Mouse (Mus musculus) liver, embryonic 11.5 days (tissue): Measurements from ENCODE around the gene Nagpa. TPM values are rescaled to one million over a fixed set of nuclear protein-coding genes. Genes with fewer than 3 reads are reported as not detected.

Experiments used
- ATAC-seq: fragments of 200-750 bp; cut with Nextera tagmentation; replicated peaks from 2 replicates; pipeline ENCODE4 v1.8.0; 2017; ENCODE audit warnings: moderate number of reproducible peaks, mild to moderate bottlenecking, moderate TSS enrichment, moderate library complexity; ENCODE audit not compliant: low FRiP score
- DNase-seq: peaks from one replicate; pipeline ENCODE4 v3.0.0-alpha.2; 2017; ENCODE audit warnings: low spot score
- H3K27ac ChIP-seq: fragments of 300-500 bp; sonication (generic); 2 replicates; pipeline ENCODE4 v1.5.1; 2014; ENCODE audit warnings: mild to moderate bottlenecking, low read depth, low read length, control low read depth
- H3K27me3 ChIP-seq: fragments of 300-500 bp; sonication (generic); replicated peaks from 2 replicates; pipeline ENCODE4 v1.6.1; 2014; ENCODE audit warnings: low read length, mixed read lengths; ENCODE audit not compliant: control insufficient read depth, insufficient read depth
- H3K36me3 ChIP-seq: fragments of 300-500 bp; sonication (generic); 2 replicates; pipeline ENCODE4 v1.6.1; 2014; ENCODE audit warnings: mild to moderate bottlenecking, low read length, moderate library complexity, mixed read lengths; ENCODE audit not compliant: control insufficient read depth, insufficient read depth
- H3K4me1 ChIP-seq: fragments of 300-500 bp; sonication (generic); replicated peaks from 2 replicates; pipeline ENCODE4 v1.6.1; 2014; ENCODE audit warnings: low read length, mixed read lengths; ENCODE audit not compliant: control insufficient read depth, insufficient read depth
- H3K4me2 ChIP-seq: fragments of 300-500 bp; sonication (generic); 2 replicates; pipeline ENCODE4 v1.6.1; 2014; ENCODE audit warnings: mild to moderate bottlenecking, control low read depth, moderate library complexity
- H3K4me3 ChIP-seq: fragments of 300-500 bp; sonication (generic); 2 replicates; pipeline ENCODE4 v1.5.1; 2014; ENCODE audit warnings: low read depth, low read length, control low read depth
- H3K9ac ChIP-seq: fragments of 300-500 bp; sonication (generic); 2 replicates; pipeline ENCODE4 v1.6.1; 2014; ENCODE audit warnings: low read depth, low read length, control low read depth
- H3K9me3 ChIP-seq: fragments of 300-500 bp; sonication (generic); 2 replicates; pipeline ENCODE4 v1.6.1; 2016; ENCODE audit warnings: low read length, inconsistent platforms, mixed read lengths; ENCODE audit not compliant: control insufficient read depth
- WGBS: fragments of 180-500 bp; shearing (Covaris S2); extraction: QIAGEN DNeasy Blood & Tissue Kit; methylation state at CpG from one replicate; pipeline ENCODE4 v1.1.7; 2014; 5-methylcytosine and 5-hydroxymethylcytosine counted together
- polyA plus RNA-seq: library from polyadenylated mRNA; unstranded; fragments of >200 nt; fragmentation: Nextera tagmentation; extraction: Ambion mirVana; gene quantifications from 2 replicates; pipeline ENCODE4 v1.2.1, GENCODE M21; 2014

Gene Nagpa
- polyA plus RNA-seq, 1 experiment from 2014 or later = 29.2 TPM

- no peak for ATAC-seq
- H3K36me3 ChIP-seq = no peaks in the 10 kb centered on the region
- no peak overlapping the region for H3K27ac ChIP-seq
- 48% methylated on average over 2 of the region's 2 CpGs for WGBS
- no peak overlapping the region for H3K4me2 ChIP-seq
- no peaks in the 10 kb centered on the region for H3K9me3 ChIP-seq
- H3K9ac ChIP-seq = no peak overlapping the region
- H3K4me3 ChIP-seq = no peak overlapping the region
- H3K4me1 ChIP-seq = no peaks in the 10 kb centered on the region
- DNase-seq = no peak
- no peaks in the 10 kb centered on the region for H3K27me3 ChIP-seq
Measured at GRCm38 (mm10) chr16:5210365-5210764, 6.6 kb upstream of the Nagpa start.

GRCm38 (mm10) chr16:5206051-5206450, 2.2 kb upstream of the Nagpa start:
- Histone ChIP-seq H3K9me3 (no peaks in the 10 kb centered on the region), H3K4me2 (no peak overlapping the region), H3K27me3 (no peaks in the 10 kb centered on the region), H3K27ac (no peak overlapping the region), H3K9ac (no peak overlapping the region), H3K4me3 (no peak overlapping the region), H3K4me1 (no peaks in the 10 kb centered on the region; the same call in 1 of the 2 replicates), H3K36me3 (0 out of 2 replicates have a peak, but pooled peaks cover 3% of the 10 kb centered on the region)
- ATAC-seq (no peak), DNase-seq (no peak)
- WGBS = 71% methylated on average over 5 of the region's 5 CpGs

GRCm38 (mm10) chr16:5205431-5205970, 1.7 kb upstream of the Nagpa start:
- Histone ChIP-seq H3K36me3 (0 out of 2 replicates have a peak, but pooled peaks cover 3% of the 10 kb centered on the region), H3K4me1 (no peaks in the 10 kb centered on the region; the same call in 1 of the 2 replicates), H3K4me3 (no peak overlapping the region), H3K4me2 (no peak overlapping the region), H3K27ac (no peak overlapping the region), H3K27me3 (no peaks in the 10 kb centered on the region), H3K9ac (no peak overlapping the region), H3K9me3 (no peaks in the 10 kb centered on the region)
- ATAC-seq = no peak
- DNase-seq = no peak
- WGBS = 81% methylated on average over 5 of the region's 5 CpGs

GRCm38 (mm10) chr16:5203200-5203599, 612 bp downstream of the Nagpa start:
- peak overlapping the region; percentile 30 for H3K27ac ChIP-seq
- ATAC-seq (peak; percentile 57; the same call in 1 of the 2 replicates), DNase-seq (peak; percentile 43)
- peak overlapping the region; percentile 90 for H3K4me3 ChIP-seq
- peak overlapping the region; percentile 74 for H3K9ac ChIP-seq
- 1% methylated on average over 36 of the region's 36 CpGs for WGBS
- H3K27me3 ChIP-seq = no peaks in the 10 kb centered on the region
- H3K36me3 ChIP-seq = peaks cover 12% of the 10 kb centered on the region; the same call in 1 of the 2 replicates
- H3K9me3 ChIP-seq = no peaks in the 10 kb centered on the region
- H3K4me1 ChIP-seq = no peaks in the 10 kb centered on the region; the same call in 1 of the 2 replicates
- H3K4me2 ChIP-seq = peak overlapping the region; percentile 96

GRCm38 (mm10) chr16:5202681-5203080, 1.1 kb downstream of the Nagpa start:
- Histone ChIP-seq H3K36me3 (peaks cover 12% of the 10 kb centered on the region; the same call in 1 of the 2 replicates), H3K9me3 (no peaks in the 10 kb centered on the region), H3K4me1 (no peaks in the 10 kb centered on the region; the same call in 1 of the 2 replicates), H3K4me3 (peak overlapping the region; percentile 90), H3K27me3 (no peaks in the 10 kb centered on the region), H3K4me2 (peak overlapping the region; percentile 96), H3K9ac (peak overlapping the region; percentile 74), H3K27ac (no peak overlapping the region)
- DNase-seq (peak; percentile 39), ATAC-seq (no peak)
- WGBS = 6% methylated on average over 4 of the region's 4 CpGs

- DNase-seq (peak; percentile 41), ATAC-seq (0 out of 2 replicates have a peak, but pooled peaks have one; percentile 45)
- Histone ChIP-seq H3K4me2 (no peak overlapping the region), H3K36me3 (peaks cover 8% of the 10 kb centered on the region; the same call in 1 of the 2 replicates), H3K4me3 (no peak overlapping the region), H3K27me3 (no peaks in the 10 kb centered on the region), H3K9ac (no peak overlapping the region), H3K9me3 (no peaks in the 10 kb centered on the region), H3K4me1 (no peaks in the 10 kb centered on the region), H3K27ac (no peak overlapping the region)
- 29% methylated on average over 6 of the region's 6 CpGs for WGBS
Measured at GRCm38 (mm10) chr16:5195080-5195479, 8.7 kb downstream of the Nagpa start.

GRCm38 (mm10) chr16:5186234-5186633, 17.6 kb downstream of the Nagpa start:
- no peak overlapping the region for H3K4me3 ChIP-seq
- WGBS = 67% methylated on average over 7 of the region's 7 CpGs
- ATAC-seq = no peak
- H3K4me2 ChIP-seq = no peak overlapping the region
- H3K9me3 ChIP-seq = no peaks in the 10 kb centered on the region
- 0 out of 2 replicates have a peak, but pooled peaks cover 2% of the 10 kb centered on the region for H3K27me3 ChIP-seq
- H3K27ac ChIP-seq = no peak overlapping the region
- no peaks in the 10 kb centered on the region for H3K36me3 ChIP-seq
- DNase-seq = no peak
- H3K9ac ChIP-seq = no peak overlapping the region
- no peaks in the 10 kb centered on the region for H3K4me1 ChIP-seq

- H3K9ac ChIP-seq = no peak overlapping the region
- 68% methylated on average over 7 of the region's 7 CpGs for WGBS
- DNase-seq (no peak), ATAC-seq (no peak)
- no peaks in the 10 kb centered on the region for H3K9me3 ChIP-seq
- H3K27me3 ChIP-seq = 0 out of 2 replicates have a peak, but pooled peaks cover 2% of the 10 kb centered on the region
- no peak overlapping the region for H3K4me2 ChIP-seq
- H3K4me1 ChIP-seq = no peaks in the 10 kb centered on the region
- H3K36me3 ChIP-seq = no peaks in the 10 kb centered on the region
- no peak overlapping the region for H3K27ac ChIP-seq
- no peak overlapping the region for H3K4me3 ChIP-seq
Measured at GRCm38 (mm10) chr16:5185691-5186090, 18.1 kb downstream of the Nagpa start.

- H3K4me3 ChIP-seq = no peak overlapping the region
- no peaks in the 10 kb centered on the region for H3K9me3 ChIP-seq
- no peak overlapping the region for H3K9ac ChIP-seq
- H3K27me3 ChIP-seq = 0 out of 2 replicates have a peak, but pooled peaks cover 2% of the 10 kb centered on the region
- H3K4me2 ChIP-seq = no peak overlapping the region
- H3K36me3 ChIP-seq = no peaks in the 10 kb centered on the region
- DNase-seq (no peak), ATAC-seq (no peak)
- H3K27ac ChIP-seq = no peak overlapping the region
- H3K4me1 ChIP-seq = no peaks in the 10 kb centered on the region
- WGBS = 85% methylated on average over 5 of the region's 5 CpGs
Measured at GRCm38 (mm10) chr16:5184956-5185355, 18.9 kb downstream of the Nagpa start.
